Mouse (Mus musculus) adrenal gland, adult 8-10 months (tissue): ENCODE measurements around the gene Trim59. TPM values are rescaled to one million over a fixed set of nuclear protein-coding genes. Genes with fewer than 3 reads are reported as not detected.
"Not testable (repeated sequence)": the region's sequence is repeated elsewhere in the genome, so short reads cannot be mapped to it uniquely, and the experiment has no call there.

Source experiments
- DNase-seq: peaks from one replicate; pipeline ENCODE4 v3.0.0; 2022
- total RNA-seq, 4 experiments: library from RNA; stranded (reverse); gene quantifications; 2 replicates each; pipeline ENCODE4 v1.2.4; 2022

Trim59 gene
- 1 to 10 TPM; 4.4 to 5.8 (median 5.1) TPM for total RNA-seq

GRCm38 (mm10) chr3:69044645-69045399 is at the start of gene Trim59:
Gene Trim59 (minus strand): TSS chr3:69044755.
- peak; percentile 81 for DNase-seq

GRCm38 (mm10) chr3:69064005-69064404 is 19.4 kb upstream of the Trim59 start:
- DNase-seq = no peak

GRCm38 (mm10) chr3:69062764-69063163 is 18.2 kb upstream of the Trim59 start:
- no peak for DNase-seq

GRCm38 (mm10) chr3:69060672-69061071 is 16.1 kb upstream of the Trim59 start:
- DNase-seq = no peak

DNA sequence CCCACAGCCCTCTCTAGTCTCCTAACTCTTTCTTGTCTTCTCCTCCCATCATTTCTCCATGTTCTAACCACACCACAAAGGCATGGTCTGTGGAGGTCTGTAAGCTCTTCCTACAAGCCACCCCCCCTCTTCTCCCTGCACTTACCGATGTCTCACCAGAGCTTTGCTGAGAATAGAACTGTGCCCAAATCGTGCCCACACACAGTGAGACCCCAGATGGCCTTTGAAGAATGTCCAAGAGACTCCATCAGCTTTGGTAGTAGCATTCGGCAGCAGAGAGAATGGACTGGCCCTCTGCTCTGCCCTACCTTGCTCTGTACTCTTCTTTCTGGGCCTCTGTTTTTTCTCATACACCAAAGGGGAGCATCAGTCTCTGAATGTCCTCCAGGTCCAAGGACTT is 11.3 kb upstream of the Trim59 start:
- DNase-seq = no peak

DNA sequence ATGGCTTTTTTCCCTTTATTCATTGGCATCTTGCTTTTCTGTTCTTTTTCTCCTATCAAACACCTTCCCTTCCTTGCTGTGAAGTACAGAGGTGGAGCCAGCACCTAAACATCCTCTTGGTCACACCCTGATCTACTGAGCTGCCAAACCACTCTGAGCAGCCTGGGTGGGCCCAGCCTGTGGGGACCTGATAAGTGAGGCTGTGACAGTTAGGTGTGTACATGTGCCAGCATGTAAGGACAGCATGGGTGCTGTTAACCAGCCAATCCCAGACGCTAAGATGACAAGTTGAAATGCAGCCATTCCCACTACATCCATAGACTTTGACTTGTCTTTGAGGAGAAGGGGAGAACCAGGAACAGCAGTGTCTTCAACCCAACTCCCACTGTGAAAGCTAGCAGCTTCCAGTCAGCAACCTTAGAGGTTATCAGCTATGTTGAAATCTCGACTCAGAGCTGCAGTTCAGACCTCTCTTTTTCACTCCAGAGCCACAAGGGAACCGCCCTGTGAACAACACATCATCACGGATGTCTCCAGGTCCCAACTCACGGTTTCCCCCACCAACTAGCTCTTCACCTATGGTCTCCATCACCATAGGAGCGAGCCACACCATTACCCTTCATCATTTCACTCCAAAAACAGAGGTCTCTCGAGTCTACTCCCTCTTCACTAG is 10.3 kb upstream of the Trim59 start:
- DNase-seq = no peak

GRCm38 (mm10) chr3:69051894-69052293 is 7.3 kb upstream of the Trim59 start:
- no peak for DNase-seq

- no peak for DNase-seq
Observed at GRCm38 (mm10) chr3:69049011-69049410, 4.5 kb upstream of the Trim59 start.

GRCm38 (mm10) chr3:69047684-69048083 is 3.1 kb upstream of the Trim59 start:
- no peak for DNase-seq

GRCm38 (mm10) chr3:69046509-69046908 is 2.0 kb upstream of the Trim59 start:
- no peak for DNase-seq

DNA sequence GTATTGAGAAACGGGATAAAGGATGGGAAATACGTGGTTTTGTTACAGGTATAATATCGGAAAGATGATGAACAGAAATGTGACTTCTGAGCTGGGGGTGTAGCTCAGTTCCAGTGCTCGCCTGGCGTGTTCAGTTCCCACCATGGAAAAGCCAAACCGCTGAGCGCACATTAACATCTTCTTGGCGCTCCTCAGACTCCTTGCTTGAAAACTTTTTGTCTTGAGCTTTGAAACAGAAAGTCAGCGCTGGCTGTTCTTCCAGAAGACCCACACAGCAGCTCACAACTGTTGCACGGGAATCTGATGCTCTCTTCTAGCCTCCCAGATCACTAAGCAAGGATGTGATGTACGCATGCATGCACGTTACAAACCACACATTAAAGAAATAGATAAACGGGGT is 1.2 kb upstream of the Trim59 start:
- DNase-seq = no peak

GRCm38 (mm10) chr3:69045400-69045703 is 797 bp upstream of the Trim59 start:
- no peak for DNase-seq

- DNase-seq = no peak
Observed at GRCm38 (mm10) chr3:69044167-69044591, 376 bp downstream of the Trim59 start.

DNA sequence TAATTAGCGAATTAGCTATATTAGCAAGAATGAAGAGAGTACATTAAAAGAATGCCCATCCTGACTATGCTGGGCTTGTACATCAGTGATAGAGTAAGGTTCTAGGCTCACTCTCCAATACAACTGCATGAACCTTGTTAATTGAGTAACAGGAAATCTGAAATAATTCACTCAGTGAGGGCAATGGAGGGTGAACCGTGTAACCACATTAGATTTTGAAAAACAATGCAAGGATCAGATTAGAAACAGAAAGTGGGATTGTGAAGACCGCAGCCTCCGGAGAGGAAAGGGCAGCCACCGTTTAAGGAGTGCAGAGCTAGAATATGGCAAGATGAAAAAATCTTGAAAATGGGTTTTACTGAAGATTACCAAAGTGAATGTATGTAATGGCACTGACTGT is 3.3 kb downstream of the Trim59 start:
- DNase-seq = no peak

DNA sequence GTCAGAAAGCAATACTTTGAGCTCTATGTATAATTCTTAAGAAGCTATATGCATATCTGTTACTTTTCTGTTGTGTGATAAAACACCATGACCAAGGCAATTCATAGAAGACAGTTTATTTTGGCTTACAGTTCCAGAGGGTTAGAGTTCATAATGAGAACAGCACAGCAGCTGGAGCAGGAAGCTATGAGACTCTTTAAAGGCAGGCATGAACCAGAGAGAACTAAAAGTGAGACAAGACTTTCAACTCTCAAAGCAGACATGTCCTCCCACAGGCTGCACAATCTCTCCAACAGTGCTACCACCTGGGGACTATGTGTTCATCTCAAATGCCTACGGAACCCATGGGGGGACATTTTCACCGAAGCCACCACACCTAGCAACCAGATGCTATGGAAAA is 4.5 kb downstream of the Trim59 start:
- DNase-seq = no peak

DNA sequence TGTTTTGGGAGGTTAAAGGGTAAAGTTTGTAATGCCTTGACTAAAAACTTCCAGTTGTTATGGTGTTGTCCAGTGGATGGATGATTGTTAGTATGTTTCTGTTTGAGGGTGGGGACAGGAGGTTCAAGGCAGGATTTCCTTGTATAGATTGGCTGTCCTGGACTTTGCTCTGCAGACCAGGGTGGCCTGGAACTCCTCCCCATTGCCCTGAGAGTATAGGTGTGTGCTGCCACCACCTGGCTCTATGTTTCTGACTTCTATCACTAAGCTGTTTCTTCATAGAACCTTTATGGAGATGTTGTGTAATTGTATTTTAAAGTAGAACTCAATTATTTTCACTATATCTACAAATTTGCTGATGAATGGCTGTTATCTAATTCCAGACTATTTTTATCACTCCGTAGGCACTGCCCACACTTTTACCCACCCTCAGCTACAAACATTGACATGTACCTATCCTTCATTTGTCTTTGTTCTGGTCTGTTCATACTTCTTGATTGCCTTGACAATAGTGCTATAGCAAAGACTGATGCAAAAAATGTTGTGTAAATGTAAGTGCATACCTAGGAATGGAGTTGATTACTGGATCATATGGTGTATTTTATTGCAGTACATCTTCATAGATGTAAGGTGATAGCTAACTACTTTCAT is 18.3 kb downstream of the Trim59 start:
- no peak for DNase-seq

DNA sequence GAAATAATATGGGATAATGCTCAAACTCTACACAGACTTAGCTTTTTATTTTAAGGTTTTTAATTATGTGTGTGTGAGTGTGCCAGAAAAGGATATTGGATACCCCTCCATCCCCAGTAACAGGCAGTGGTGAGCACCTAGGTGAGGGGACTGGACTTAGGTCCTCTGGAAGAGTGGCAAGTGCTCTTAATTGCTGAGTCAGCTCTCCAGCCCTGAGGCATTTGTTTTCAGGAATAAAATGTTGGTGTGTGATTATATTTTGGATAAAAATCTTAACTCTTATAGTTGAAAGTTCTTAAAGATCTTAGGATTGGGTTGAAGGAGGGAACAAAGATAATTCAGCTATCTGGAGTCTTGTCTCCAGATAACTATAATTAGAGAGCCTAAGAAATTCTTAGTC is 23.8 kb downstream of the Trim59 start:
- DNase-seq = no peak

DNA sequence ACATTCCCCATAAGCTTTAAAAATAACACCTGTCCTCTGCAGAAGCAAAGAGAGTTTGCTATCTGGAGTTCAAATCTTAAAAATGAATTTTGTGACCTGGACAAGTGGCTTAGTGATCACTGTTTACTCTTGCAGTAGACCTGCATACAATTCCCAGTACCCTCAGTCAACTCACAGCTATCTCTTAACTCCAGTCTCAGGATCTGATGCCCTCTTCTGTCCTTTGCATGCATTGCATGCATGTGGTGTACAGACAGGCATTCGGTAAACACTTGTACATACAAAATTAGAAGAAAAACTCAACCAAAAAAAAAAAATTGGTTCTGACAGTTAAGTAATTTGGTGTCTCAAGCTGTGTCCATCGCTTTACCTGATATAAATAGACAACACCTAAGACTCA is 24.3 kb downstream of the Trim59 start:
- DNase-seq = no peak

DNA sequence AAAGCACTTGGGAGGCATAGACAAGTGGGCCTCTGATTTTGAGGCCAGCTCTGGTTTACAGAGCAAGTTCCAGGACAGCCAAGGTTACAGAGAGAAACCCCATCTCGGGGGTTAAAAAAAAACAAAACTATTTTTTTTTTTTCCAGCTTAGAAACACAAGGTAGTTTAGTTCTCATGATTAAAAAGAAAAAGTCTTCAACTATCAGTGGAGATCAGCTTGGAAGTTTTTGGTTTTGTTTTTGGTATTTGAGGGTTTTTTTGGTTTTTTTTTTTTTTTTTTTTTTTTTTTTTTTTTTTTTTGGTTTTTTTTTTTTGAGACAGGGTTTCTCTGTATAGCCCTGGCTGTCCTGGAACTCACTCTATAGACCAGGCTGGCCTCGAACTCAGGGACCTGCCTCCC is 25.9 kb downstream of the Trim59 start:
- DNase-seq = not testable (repeated sequence)

DNA sequence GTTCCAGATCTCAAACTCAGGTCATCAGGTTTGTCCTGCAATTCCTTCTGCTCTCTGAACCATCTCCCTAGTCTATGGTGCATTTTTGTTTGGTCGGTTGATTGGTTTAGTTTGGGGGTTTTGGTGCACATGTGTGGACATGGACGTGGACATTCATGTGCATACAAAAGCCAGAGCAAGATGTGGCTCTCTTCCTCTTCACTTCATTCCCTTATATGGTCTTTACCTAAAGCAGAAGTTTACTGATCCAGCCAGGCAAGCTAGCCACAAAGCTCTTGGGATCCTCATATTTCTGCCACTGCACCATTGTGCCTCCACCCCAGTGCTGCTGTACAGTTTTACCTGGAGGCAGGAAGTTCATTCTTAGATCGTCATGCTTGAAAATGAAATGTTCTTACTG is 27.4 kb downstream of the Trim59 start:
- no peak for DNase-seq

DNA sequence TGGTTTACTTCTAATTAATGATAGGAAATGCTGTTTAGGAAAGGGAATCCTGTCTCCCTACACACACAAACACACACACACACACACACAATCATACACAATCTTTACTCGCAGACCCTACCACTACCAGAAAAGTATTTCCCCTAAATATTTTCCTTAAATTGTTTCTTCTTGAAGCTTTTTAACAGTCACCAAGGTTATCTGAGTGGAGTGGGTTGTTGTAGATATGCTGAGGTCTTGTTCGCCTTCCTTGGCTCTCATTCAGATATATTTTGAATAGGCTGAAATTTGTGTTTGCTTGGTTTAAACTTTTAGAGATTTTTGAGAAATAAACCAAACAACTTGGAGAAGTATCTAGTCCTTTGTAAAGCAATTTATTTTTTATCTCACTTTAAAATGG is 35.7 kb downstream of the Trim59 start:
- DNase-seq = no peak

GRCm38 (mm10) chr3:69006246-69006760 is 38.3 kb downstream of the Trim59 start:
- DNase-seq = no peak
